Mouse (Mus musculus) liver, postnatal 0 days (tissue): ENCODE measurements around the gene Mroh7. TPM values are rescaled to one million over a fixed set of nuclear protein-coding genes. Genes with fewer than 3 reads are reported as not detected.
A peak's percentile ranks its signal among the peaks of the same experiment; 100 is the strongest.
"Not testable (repeated sequence)": the region's sequence is repeated elsewhere in the genome, so short reads cannot be mapped to it uniquely, and the experiment has no call there.

Experiments
- ATAC-seq: fragments of 200-750 bp; cut with Nextera tagmentation; 2 replicates; pipeline ENCODE4 v1.8.0; 2017; ENCODE audit warnings: mild to moderate bottlenecking, moderate library complexity
- DNase-seq: peaks from one replicate; pipeline ENCODE4 v3.0.0-alpha.2; 2016
- H3K27ac ChIP-seq: fragments of 300-500 bp; sonication (generic); 2 replicates; pipeline ENCODE4 v1.5.1; 2014; ENCODE audit warnings: antibody characterized with exemption, moderate library complexity, mild to moderate bottlenecking, low read depth
- H3K27me3 ChIP-seq: fragments of 300-500 bp; sonication (generic); 2 replicates; pipeline ENCODE4 v1.6.1; 2014; ENCODE audit warnings: low read length, control low read depth, mixed read lengths; ENCODE audit not compliant: insufficient read depth
- H3K36me3 ChIP-seq: fragments of 300-500 bp; sonication (generic); replicated peaks from 2 replicates; pipeline ENCODE4 v1.6.1; 2014; ENCODE audit warnings: mild to moderate bottlenecking, control low read depth, low read length, moderate library complexity, mixed read lengths; ENCODE audit not compliant: insufficient read depth
- H3K4me1 ChIP-seq: fragments of 300-500 bp; sonication (generic); 2 replicates; pipeline ENCODE4 v1.6.1; 2014; ENCODE audit warnings: antibody characterized with exemption, mild to moderate bottlenecking, control low read depth; ENCODE audit not compliant: insufficient read depth
- H3K4me2 ChIP-seq: fragments of 300-500 bp; sonication (generic); 2 replicates; pipeline ENCODE4 v1.6.1; 2014; ENCODE audit warnings: low read depth, mild to moderate bottlenecking, low read length, moderate library complexity, mixed read lengths
- H3K4me3 ChIP-seq: fragments of 300-500 bp; sonication (generic); 2 replicates; pipeline ENCODE4 v1.5.1; 2014; ENCODE audit warnings: low read depth, low read length
- H3K9ac ChIP-seq: fragments of 300-500 bp; sonication (generic); replicated peaks from 2 replicates; pipeline ENCODE4 v1.6.1; 2014; ENCODE audit warnings: mild to moderate bottlenecking, moderate library complexity
- H3K9me3 ChIP-seq: fragments of 300-500 bp; sonication (generic); 2 replicates; pipeline ENCODE4 v1.6.1; 2016; ENCODE audit warnings: mild to moderate bottlenecking, control low read depth, low read length, mixed read lengths
- CTCF ChIP-seq: sonication (generic); IDR thresholded peaks from 2 replicates; pipeline ENCODE4 v1.5.1; 2016; ENCODE audit warnings: antibody characterized with exemption, low read depth
- EP300 ChIP-seq: IDR thresholded peaks from 2 replicates; pipeline ENCODE4 v1.6.1; 2016; ENCODE audit warnings: antibody characterized with exemption, low read depth, mild to moderate bottlenecking
- WGBS: fragments of 180-500 bp; shearing (Covaris S2); extraction: QIAGEN DNeasy Blood & Tissue Kit; methylation state at CpG from one replicate; pipeline ENCODE4 v1.1.7; 2014; ENCODE audit not compliant: insufficient replicate concordance; 5-methylcytosine and 5-hydroxymethylcytosine counted together
- polyA plus RNA-seq: library from polyadenylated mRNA; unstranded; fragments of >200 nt; fragmentation: Nextera tagmentation; extraction: Ambion mirVana; gene quantifications from 2 replicates; pipeline ENCODE4 v1.2.1, GENCODE M21; 2015

Gene Mroh7
- polyA plus RNA-seq, 1 experiment from 2014 or later: 0.07 TPM

GRCm38 (mm10) chr4:106764166-106764565 lies 33.4 kb upstream of the Mroh7 start:
- H3K4me2 ChIP-seq: no peak overlapping the region
- H3K4me3 ChIP-seq: no peak overlapping the region
- no peak for DNase-seq
- no peaks in the 10 kb centered on the region for H3K27me3 ChIP-seq
- TF ChIP-seq EP300 (no peak), CTCF (no peak)
- H3K36me3 ChIP-seq: no peaks in the 10 kb centered on the region
- ATAC-seq: no peak
- H3K9ac ChIP-seq: no peak overlapping the region
- WGBS: 82% methylated on average over 7 of the region's 7 CpGs
- H3K4me1 ChIP-seq: no peaks in the 10 kb centered on the region
- H3K27ac ChIP-seq: no peak overlapping the region
- H3K9me3 ChIP-seq: no peaks in the 10 kb centered on the region

GRCm38 (mm10) chr4:106751726-106752125 lies 21.0 kb upstream of the Mroh7 start:
- Histone ChIP-seq H3K9ac (no peak overlapping the region), H3K4me2 (no peak overlapping the region), H3K4me3 (no peak overlapping the region), H3K27ac (no peak overlapping the region), H3K27me3 (no peaks in the 10 kb centered on the region), H3K9me3 (no peaks in the 10 kb centered on the region), H3K36me3 (no peaks in the 10 kb centered on the region), H3K4me1 (0 out of 2 replicates have a peak, but pooled peaks cover 4% of the 10 kb centered on the region)
- no peak for ATAC-seq
- WGBS: 85% methylated on average over 6 of the region's 6 CpGs
- no peak for DNase-seq
- TF ChIP-seq CTCF: no peak
- no peak for TF ChIP-seq EP300

GRCm38 (mm10) chr4:106749699-106750098 lies 19.0 kb upstream of the Mroh7 start:
- Histone ChIP-seq H3K4me2 (no peak overlapping the region), H3K36me3 (no peaks in the 10 kb centered on the region), H3K4me1 (0 out of 2 replicates have a peak, but pooled peaks cover 4% of the 10 kb centered on the region), H3K27ac (no peak overlapping the region), H3K4me3 (no peak overlapping the region), H3K9ac (no peak overlapping the region), H3K27me3 (no peaks in the 10 kb centered on the region), H3K9me3 (no peaks in the 10 kb centered on the region)
- WGBS: 26% methylated on average over 7 of the region's 7 CpGs
- TF ChIP-seq CTCF (peak; percentile 85), EP300 (peak; percentile 67)
- peak; percentile 84 for ATAC-seq
- peak; percentile 60 for DNase-seq

- H3K4me1 ChIP-seq: 0 out of 2 replicates have a peak, but pooled peaks cover 4% of the 10 kb centered on the region
- no peaks in the 10 kb centered on the region for H3K27me3 ChIP-seq
- H3K4me3 ChIP-seq: no peak overlapping the region
- H3K9me3 ChIP-seq: no peaks in the 10 kb centered on the region
- ATAC-seq (no peak), DNase-seq (no peak)
- no peaks in the 10 kb centered on the region for H3K36me3 ChIP-seq
- no peak for TF ChIP-seq CTCF
- no peak for TF ChIP-seq EP300
- H3K9ac ChIP-seq: no peak overlapping the region
- no peak overlapping the region for H3K4me2 ChIP-seq
- 92% methylated on average over 1 of the region's 1 CpGs for WGBS
- H3K27ac ChIP-seq: no peak overlapping the region
Observed at GRCm38 (mm10) chr4:106747001-106747580, 16.4 kb upstream of the Mroh7 start.

GRCm38 (mm10) chr4:106745862-106746261 lies 15.1 kb upstream of the Mroh7 start:
- DNase-seq: no peak
- no peak overlapping the region for H3K27ac ChIP-seq
- TF ChIP-seq CTCF (no peak), EP300 (no peak)
- H3K4me2 ChIP-seq: no peak overlapping the region
- 72% methylated on average over 7 of the region's 7 CpGs for WGBS
- no peak overlapping the region for H3K9ac ChIP-seq
- H3K36me3 ChIP-seq: no peaks in the 10 kb centered on the region
- 0 out of 2 replicates have a peak, but pooled peaks cover 4% of the 10 kb centered on the region for H3K4me1 ChIP-seq
- no peak for ATAC-seq
- no peak overlapping the region for H3K4me3 ChIP-seq
- H3K27me3 ChIP-seq: no peaks in the 10 kb centered on the region
- H3K9me3 ChIP-seq: no peaks in the 10 kb centered on the region

- no peak for DNase-seq
- no peaks in the 10 kb centered on the region for H3K36me3 ChIP-seq
- no peaks in the 10 kb centered on the region for H3K4me1 ChIP-seq
- no peaks in the 10 kb centered on the region for H3K27me3 ChIP-seq
- no peak overlapping the region for H3K4me3 ChIP-seq
- WGBS: 77% methylated on average over 3 of the region's 3 CpGs
- no peaks in the 10 kb centered on the region for H3K9me3 ChIP-seq
- no peak overlapping the region for H3K27ac ChIP-seq
- TF ChIP-seq EP300 (no peak), CTCF (no peak)
- no peak overlapping the region for H3K4me2 ChIP-seq
- no peak overlapping the region for H3K9ac ChIP-seq
- ATAC-seq: no peak
Observed at GRCm38 (mm10) chr4:106737904-106738303, 7.2 kb upstream of the Mroh7 start.

- 77% methylated on average over 1 of the region's 1 CpGs for WGBS
- H3K4me3 ChIP-seq, H3K9ac ChIP-seq, H3K9me3 ChIP-seq, DNase-seq, H3K4me1 ChIP-seq, ATAC-seq, H3K27me3 ChIP-seq, H3K27ac ChIP-seq, H3K36me3 ChIP-seq, H3K4me2 ChIP-seq: not testable (repeated sequence)
Observed at GRCm38 (mm10) chr4:106736884-106737283, 6.2 kb upstream of the Mroh7 start.
